Mouse (Mus musculus): ENCODE results near the gene Ubtf.
A peak's percentile ranks its signal among the peaks of the same experiment; 100 is the strongest.
"Not testable (repeated sequence)": the region's sequence is repeated elsewhere in the genome, so short reads cannot be mapped to it uniquely, and the experiment has no call there.

Gene Ubtf

DNA sequence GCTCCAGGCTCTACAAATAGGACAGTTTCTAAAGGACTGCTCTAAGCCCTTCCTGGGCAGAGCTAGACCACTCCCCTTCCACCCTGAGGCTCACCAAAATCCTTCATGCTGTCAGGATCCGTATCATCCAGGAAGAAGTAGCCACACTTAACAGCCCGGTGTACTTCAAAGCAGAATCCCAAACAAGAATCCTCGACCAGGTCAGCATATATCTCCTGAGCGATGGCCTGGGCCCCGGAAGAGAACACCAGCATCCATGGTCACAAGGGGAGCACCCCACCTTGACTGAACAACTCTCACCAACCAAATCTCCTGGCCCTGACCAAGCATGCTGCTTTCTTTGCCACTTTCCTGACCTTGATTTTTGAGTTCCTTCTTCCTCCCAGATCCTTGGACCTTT lies 25.1 kb downstream of the Ubtf start:
- DNase-seq = no peak

DNA sequence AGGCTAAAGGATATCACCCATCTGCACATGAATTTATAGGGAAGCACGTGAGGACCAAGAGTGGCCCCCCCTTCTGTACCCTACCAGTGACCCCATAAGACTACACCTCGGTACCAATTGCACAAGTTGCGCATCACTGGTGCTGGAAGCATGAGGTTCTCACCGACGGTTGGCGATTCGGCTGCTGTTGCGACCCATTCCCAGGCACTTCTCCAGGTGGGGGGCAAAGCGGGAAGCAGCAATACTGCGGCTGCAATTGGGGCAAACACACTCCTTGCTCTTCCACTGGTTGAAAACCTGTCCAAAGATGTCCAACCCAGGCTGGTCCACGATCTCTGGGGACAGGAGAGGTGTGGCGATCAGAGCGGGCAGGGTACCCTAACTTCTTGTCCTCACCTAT lies 25.6 kb downstream of the Ubtf start:
- DNase-seq = no peak

DNA sequence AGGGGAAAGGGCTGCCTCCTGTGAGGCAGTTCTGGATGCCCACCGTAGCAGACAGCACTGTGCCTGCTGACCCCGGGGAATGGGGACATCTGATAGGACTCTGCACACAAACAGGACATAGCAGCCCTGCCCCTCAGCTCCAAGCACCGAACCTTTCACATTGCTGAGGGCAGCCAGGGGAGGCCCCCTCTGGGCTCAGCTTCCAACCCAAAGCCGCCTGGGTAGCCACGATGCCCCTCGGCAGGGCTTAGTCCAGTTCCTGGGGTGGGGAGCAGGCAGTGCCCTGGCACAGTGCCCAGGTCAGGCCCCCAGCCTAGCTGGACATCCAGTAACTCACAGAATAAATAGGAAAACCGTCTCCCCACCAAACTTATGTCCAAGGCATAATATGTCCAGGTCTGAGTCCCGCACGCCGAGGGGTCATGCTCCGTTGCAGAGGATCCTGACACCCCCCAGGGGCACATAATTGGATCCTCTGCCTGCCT lies 28.4 kb downstream of the Ubtf start:
- no peak for DNase-seq

DNA sequence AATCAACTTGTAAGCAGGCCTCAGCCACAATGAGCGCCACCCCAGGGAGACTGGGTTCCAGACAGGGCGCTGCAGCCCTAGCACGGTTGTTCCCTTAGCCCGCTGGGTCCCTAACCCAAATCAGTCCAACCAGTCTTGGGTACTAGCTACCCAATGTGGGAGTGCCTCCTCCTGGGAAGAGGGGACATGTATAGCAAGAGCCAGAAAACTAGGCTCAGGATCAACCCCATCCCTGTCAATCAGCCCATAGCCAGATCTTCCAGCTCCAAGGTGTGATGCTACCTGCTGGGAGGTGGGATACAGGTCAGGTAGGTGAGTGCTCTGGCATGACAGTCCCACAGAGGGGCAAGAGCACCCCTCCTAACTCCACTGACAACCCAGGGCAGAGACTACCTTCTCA lies 29.4 kb downstream of the Ubtf start:
- no peak for DNase-seq

DNA sequence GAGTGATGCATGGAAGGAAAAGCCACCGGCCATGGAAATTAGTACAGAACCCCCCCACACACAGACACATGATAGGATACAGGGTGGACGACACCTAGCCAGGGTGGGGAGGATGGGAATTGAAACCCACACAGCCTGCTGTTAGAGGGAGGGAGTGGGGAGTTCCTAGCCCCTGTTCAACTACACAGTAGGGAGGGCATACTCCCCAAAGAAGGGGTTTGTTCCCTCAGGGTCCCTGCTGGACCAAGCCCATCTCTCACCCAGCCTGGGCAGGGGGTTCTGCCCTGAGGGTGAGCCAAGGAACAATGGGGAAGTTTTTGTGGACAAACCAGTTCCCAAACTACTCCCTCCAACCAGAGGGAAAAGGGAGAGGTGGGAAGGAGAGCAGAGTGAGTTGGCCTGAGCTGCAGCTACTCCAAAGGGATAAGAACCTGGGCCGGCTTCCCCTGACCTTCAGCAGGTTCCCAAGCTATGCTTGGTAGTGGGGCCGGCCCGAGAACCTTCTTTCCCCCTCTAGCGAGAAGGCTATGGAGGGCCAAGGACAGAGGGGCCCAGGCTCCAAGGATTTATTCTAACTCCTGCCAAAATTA lies 29.9 kb downstream of the Ubtf start:
- no peak for DNase-seq

DNA sequence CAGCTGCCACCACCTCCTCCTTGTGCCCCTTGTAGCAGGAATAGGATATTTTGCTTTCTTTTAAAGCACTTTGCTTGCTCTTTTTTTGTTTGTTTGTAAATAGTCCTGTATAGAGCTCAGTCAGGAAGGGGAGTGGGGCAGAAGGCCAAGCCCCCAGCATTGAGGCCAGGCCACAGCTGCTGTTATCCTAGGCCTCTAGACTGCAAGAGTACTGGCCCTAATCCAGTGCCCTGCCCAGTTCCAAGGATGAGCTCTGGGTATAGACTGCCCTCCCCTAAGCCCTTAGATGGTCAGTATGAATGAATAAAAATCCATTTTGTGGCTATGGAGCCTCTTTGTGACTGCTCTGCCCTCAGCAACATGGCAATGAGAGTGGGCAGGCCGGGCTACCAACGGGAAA lies 30.6 kb downstream of the Ubtf start:
- no peak for DNase-seq

DNA sequence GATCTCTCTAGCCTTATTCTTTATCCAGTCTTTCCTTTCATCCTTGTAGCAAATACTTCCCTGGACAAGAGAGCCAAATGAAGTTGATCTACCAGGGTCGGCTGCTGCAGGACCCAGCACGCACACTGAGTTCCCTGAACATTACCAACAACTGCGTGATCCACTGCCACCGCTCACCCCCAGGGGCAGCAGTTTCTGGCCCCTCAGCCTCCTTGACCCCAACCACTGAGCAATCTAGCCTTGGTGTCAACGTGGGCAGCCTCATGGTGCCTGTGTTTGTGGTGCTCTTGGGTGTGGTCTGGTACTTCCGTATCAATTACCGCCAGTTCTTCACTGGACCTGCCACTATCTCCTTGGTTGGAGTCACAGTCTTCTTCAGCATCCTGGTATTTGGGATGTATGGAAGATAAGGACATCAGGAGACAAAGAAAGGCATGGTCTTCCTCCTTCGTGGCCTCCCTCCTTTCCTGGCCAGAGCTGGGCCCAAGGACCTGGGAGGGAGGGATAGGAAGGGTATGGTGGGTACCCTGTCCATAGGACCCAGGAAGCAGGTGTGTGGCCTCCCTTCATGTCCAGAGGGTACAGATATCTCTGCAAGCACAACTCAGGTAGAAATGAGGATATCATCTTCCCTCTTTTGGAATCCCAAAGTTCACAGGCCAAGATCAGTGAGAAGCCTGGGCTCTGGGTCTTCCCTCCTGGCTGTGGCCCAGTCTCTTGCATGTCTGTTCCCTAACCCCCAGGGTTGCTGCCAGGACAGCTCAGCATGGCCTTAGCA lies 31.3 kb downstream of the Ubtf start:
- no peak for DNase-seq

DNA sequence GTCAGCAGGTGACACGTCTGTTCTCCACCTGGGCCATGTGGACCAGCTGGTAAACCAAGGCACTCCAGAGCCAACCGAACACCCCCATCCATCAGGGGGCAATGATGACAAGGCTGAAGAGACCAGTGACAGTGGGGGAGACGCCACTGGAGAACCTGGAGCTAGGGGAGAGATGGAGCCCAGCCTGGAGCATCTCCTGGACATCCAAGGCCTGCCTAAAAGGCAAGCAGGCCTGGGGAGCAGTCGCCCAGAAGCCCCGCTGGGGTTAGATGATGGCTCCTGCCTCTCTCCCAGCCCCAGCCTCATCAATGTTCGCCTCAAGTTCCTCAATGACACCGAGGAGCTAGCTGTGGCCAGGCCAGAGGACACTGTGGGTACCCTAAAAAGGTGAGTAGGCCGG lies 32.1 kb downstream of the Ubtf start:
- DNase-seq = no peak

DNA sequence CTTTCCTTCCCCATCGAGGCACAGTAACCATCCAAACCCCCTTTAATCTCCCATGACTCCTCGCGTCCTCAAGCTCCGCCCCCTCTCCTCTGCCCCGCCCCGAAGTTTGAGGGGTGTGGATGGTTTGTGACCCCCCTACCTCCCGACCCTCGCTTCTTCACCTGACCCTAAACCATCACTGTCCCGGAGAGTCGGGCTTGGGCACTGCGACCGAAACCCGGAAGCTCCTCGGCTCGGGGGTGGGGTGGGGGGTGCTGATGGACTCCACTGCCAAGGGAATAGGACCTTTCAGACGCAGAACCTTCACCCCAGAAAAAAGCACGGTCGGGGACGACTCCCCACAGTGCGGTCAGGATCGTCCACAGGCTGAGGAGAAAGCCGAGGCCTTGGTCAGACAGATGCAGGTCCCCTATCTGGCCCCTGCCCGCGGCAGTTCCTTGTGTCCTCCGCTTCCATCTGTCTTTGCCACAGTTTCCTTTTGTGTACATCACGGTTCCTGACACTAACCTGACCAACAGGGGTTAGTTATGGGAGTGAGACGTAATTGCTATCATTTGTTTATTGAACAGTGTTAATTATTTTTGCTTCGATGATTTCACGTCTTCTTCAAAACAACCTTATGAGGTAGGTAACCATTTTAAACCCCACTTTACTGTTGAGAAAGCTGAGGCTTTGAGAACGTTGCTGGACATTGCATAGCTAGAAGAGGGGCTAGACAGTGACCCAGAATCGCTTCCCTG lies 34.3 kb downstream of the Ubtf start:
- no peak for DNase-seq

DNA sequence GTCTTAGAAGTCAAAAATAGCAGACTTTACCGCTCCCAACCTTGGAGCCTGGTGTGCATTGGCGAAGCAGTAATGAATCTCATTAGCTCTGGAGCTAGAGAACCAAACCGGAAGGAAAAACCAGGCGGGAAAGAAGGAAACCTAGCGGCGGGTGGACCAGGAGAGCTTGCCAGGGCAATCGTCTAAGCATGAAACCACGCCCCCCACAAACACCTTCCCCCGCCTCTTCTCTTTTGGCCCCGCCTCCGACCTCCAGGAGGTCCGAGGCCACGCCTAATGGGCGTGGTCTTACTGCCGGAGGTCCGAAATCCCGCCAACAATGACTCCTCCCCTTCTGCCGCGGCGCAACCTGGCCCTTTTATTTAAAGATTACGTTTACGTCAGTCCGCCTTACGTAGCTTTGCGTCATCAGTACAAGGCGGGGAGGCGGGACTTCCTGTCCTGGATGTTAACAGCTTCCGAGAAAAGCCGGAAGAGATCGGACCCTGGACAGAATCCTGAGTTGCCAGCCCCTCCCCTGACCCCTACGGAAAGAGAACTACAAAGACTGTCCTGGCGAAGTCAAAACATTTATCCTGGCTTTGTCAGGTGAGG lies 34.9 kb downstream of the Ubtf start, which contains the start of gene Tmub2:
Gene Tmub2, plus strand, starts transcription at position 431 of the 594 bp plus-strand sequence.
- DNase-seq = peak; percentile 97

DNA sequence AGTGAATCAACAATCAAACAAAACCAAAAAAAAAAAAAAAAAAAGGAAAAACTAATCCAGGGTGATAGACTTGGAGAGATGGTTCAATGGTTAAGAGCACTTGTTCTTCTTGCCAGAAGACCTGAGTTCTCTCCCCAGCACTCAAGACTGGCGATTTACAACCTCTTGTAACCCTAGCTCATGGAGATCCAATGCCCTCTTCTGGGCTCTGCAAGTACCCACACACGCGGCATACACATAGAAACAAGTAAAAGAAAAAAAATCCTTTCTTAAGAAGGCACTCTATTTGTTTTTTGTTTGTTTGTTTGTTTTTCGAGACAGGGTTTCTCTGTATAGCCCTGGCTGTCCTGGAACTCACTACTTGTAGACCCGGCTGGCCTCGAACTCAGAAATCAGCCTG lies 35.6 kb downstream of the Ubtf start:
- DNase-seq = no peak

DNA sequence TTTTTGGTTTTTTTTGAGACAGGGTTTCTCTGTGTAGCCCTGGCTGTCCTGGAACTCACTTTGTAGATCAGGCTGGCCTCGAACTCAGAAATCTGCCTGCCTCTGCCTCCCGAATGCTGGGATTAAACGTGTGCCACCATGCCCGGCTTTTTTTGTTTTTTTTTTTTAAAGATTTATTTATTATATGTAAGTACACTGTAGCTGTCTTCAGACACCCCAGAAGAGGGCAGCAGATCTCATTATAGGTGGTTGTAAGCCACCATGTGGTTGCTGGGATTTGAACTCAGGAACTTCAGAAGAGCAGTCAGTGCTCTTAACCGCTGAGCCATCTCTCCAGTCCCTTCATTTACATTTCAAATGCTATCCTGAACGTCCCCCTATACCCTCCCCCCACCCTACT lies 39.3 kb downstream of the Ubtf start:
- not testable (repeated sequence) for DNase-seq

DNA sequence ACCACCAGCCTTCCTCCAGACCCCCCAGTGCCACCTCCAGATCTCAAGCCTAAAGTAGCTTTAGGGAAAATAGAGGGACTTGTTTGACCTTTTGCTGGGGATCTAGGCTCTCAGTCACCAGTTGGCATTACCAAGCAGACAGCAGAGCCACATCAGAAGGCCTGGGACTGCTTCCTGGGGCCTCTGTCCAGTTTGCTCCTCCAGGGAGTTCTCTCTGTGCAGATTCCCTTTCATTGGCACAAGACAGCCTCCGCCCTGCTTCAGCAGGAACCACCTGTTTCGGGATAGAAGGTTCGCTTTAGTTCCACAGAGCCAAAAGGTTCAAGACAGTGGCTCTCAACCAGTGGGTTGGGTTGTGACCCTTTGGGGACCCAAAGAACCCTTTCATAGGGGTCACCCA lies 39.9 kb downstream of the Ubtf start:
- DNase-seq = no peak

DNA sequence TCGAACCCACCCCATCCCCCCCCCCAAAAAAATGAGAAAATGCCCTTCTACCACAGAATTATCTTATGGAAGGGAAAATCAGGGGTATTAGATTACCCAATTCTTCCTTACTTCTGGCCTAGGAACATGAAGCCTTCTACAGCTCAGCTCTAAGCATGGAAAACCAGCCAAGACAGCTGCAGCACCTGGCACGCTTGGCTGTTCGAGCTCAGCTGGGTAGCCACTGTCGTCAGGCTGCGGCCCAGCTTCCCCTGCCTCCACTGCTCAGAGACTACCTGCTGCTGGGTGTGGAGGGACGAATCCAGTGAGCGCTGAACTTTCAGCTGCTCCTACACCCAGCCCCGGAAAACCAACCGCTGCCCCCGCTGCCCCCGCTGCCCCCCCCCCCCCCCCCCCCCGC lies 41.8 kb downstream of the Ubtf start:
- DNase-seq = no peak

DNA sequence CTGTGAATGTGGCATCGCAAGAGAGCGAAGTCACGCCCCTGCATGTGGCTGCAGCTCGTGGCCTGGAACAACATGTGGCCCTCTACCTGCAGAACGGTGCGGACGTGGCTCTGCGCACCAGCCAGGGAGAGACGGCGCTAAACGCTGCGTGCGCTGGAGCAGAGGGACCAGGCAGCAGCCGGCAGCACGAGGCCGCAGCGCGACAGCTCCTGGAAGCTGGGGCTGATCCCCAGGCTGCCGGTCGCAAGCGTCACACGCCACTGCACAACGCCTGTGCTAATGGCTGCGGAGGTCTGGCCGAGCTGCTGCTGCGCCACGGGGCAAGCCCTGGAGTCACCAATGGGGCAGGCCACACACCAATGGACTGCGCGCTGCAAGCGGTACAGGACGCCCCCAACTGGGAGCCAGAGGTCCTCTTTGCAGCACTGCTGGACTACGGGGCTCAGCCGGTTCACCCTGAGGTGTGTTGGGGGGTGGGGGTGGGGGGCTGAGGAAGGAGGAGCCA lies 43.1 kb downstream of the Ubtf start:
- peak; percentile 29 for DNase-seq

DNA sequence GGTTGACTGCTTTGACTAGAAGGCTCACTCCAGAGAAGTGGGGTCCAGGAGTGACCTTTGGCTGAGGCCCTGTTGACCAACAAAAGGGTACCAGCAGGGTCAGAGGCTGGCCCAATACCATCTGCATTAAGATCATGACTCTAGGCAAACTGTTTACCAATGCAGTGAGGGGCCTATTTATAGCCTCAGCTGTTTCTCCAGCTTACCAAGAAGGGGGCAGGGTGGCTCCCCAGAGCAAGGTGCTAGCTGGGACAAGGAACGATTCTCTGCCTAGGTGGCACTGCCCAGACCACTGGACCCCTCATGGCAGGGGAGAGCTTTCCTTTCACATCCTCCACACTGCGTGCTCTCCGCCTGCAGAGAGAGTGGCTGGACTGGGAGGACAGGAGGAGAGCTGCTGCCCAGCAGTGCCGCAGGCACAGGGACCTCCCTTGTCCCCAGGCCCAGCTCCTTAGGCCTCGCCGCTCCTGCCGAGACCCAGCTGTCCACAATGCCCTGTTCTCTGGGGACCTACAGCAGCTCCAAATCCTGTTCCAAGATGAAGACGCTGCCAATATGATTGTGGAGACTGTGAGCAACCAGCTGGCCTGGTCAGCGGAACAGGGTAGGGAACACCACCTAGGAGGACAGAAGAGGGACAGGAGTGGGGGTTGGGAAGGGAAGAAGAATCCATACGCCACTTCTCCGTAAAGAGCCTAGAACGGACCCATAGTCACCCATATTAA lies 50.9 kb downstream of the Ubtf start, which contains the start of gene Asb16:
Gene Asb16, plus strand, starts transcription at position 224 of the 725 bp plus-strand sequence.
- DNase-seq = no peak

DNA sequence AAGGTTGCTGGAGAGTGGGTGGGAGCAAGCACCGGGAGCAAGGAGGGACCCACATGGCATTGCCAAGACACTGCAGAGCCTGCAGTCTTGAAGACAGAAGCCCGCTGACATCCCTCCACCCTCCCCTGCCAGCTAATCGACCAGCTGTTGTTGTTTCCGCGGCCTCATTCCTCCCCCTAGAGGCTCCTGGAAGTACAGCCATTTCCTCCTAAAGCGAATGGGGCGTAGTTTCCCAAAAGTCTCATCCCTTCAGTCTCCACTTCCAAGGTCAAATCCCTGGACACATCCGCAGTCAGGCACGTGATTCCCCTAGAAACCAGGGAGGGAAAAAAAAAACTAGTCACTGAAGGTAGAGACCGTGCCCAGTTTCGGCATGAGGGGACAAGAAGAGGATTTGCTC lies 52.1 kb downstream of the Ubtf start:
- peak; percentile 78 for DNase-seq

DNA sequence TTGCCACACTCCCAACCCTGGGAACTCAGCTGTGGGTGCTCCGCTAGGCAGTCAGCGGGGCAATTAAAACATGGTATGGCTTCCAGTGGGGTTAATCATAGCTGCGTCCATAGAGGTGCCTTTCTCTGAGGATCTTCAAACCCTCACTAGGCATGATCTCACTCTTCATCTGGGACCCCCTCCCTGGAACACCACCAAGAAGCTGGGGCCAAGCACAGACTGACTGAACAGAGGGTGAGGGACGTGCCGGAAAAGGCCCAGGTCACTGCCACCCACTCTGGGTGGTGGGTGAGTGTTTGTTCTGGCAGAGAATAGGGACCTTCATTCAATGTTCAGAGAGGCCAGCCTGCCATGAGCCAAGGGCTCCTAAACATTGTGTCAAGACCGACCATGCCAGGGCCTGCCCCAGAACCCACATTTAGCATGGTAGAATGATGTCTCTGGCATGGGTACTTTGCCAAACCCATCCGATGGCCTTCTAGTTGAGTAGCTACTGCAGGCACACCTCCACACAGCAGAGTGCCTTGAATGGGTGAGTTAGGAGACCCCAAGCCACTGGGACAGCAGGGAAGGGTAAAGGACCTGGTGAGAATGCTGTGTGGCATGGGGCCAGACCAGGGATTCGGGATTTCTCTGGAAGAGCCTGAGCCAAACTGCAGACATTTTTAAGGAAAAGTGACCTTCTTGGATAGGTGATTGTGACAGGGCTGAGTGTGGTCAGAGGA lies 52.7 kb downstream of the Ubtf start:
- DNase-seq = no peak

DNA sequence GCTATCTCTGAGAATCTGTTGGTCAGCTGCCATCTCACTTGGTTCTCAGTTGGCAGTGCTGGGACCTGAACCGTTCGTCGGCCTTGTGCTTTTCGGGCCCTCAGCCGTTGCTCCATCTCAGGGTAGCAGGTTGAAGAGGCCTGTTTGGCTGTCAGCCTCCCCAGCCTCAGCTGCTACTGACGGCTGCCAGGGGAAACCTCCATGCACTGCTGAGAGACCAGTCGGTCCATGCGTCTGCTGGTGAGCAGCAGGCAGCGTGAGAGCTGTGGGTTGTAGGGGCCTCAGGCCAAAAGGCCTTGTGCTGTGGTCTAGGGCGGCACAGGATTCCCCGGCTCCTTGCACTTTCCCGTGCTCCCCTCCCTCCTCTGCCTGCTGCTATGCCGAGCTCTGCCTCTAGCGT lies 53.7 kb downstream of the Ubtf start:
- no peak for DNase-seq

DNA sequence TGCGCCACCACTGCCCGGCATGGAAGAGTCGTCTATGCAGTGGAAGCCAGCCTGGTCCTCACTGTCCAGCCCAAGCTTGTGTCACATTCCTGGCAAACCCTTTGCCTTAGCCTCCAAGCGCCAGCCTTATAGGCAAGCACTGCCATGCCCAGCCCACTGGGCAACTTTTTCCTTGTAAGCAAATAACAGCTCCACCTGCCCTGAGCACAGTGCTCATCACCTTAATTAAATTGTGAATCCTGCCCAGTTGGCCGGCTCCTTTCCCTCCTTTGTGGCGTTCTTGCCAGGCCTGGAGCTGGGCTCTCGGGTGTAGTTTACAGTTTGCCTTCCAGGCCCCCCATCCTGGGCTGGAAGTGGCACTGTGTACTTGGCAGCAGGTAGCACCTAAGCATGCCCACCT lies 56.3 kb downstream of the Ubtf start:
- no peak for DNase-seq

DNA sequence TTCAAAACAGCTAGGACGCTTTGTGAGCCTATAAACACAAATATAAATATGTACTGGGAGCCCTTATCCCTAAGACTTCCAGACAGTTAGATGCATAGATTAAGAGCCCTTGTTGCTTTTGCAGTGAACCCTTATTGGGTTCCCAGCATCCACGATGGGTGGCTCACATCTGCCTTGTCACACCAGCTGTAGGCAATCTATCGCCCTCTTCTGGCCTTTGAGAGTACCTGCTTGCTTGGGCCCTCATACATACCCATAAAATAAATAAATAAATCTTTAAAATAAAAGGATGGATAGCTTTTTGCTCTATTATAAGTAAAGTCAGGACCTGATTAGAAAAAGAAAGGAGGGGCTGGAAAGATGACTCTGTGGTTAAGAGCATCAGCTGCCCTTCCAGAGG lies 61.0 kb downstream of the Ubtf start:
- DNase-seq = no peak

DNA sequence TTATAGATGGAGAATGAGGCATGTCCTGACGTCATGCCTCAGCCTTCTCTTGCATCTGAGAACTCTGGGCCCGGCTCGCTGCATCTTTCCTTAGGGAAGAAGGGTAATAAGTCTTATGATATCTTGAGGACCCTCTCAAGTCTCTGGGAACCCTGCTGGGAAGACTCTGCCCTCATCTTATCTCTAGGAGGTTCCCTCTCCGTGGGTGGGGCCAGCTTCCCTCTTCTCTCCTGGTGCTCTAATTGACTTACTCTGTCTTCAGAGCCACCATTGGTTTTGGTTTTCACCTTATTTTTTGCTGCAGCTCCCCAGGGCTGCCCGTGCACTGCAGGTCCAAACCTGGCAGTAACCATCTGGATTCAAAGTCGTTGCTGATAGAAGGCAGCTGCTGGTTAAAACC lies 61.4 kb downstream of the Ubtf start:
- DNase-seq = no peak
